9 mouse cellular contexts compared by ENCODE assay signal in the genomic region with DNA sequence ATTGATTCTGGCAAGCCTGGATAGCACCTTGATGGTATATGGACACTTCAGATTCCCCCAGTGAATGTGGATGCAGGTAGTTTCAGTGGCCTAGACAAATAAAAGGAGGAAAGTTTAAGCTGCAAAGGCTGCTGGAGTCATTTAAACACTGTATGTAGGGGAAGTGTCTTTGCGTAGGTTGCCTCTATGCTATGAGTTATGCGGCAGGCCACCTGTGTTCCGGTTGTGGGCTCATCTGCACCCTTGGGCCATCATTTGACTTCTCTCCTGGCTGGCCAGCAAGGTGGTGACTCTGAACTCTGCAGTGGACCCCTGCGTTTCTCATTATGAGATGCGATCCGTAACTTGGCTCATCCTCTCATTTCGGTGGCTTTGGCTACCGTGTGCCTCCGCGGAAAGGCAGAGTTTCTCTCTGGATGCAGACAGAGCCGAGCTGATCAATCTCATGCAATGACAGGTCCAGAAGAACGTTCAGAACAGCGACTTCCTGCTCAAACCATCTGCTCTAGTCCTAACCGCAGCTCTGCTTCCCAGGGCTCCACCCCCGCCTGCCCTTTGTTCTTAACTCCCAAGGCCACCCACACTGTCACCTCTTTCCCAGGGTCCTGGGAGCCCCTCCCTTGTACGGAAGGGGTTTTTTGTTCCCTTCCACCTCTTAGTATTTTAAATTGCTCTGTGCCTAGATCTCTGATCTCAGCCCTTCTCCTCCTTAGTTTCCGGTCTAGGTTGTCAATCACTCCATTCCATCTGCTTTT. TPM values are rescaled to one million over a fixed set of nuclear protein-coding genes. Genes with fewer than 3 reads are reported as not detected.
A peak's percentile ranks its signal among the peaks of the same experiment; 100 is the strongest.
DNase-seq lines count a peak whose midpoint lies in the region; ATAC-seq and TF ChIP-seq lines count a peak whose summit lies in the region.
"Had no signal": no experiment of that assay in that cellular context is flagged by ENCODE, and none has a peak within 500 bp of the region (broad histone marks: within the 10 kb centered on the region; RNA-seq: fewer than 3 reads in every experiment).

No protein-coding gene starts in this region.

- peak; percentile 79 for ATAC-seq in CD4-positive, CD25-positive, alpha-beta regulatory T cell, adult 4 months
- peak; percentile 66 to 74 for ATAC-seq in hematopoietic stem cell, adult 5-6 weeks (replicated peaks in 1 of 2; ENCODE audit: insufficient read depth in 1 of 2, low FRiP score in 2 of 2, low TSS enrichment in 1 of 2, low read depth in 1 of 2, poor library complexity in 2 of 2, severe bottlenecking in 2 of 2)
- ATAC-seq in megakaryocyte progenitor cell, adult 5-6 weeks (replicated peaks; ENCODE audit: poor library complexity), result peak; percentile 67

- H3K27ac ChIP-seq in layer of hippocampus, adult 2 months, result peak overlapping the region; percentile 96

- H3K4me3 ChIP-seq in layer of hippocampus, adult 2 months, result peak overlapping the region; percentile 50
- H3K4me3 ChIP-seq: erythroblast, embryonic 14.5 days had no signal

- no peak for TF ChIP-seq CTCF in layer of hippocampus, adult 2 months (conservative IDR thresholded peaks at IDR 0.05)

- DNase-seq in T-cell, adult 2 months (ENCODE audit: low spot score), result peak; percentile 49
- peak; percentile 57 for DNase-seq in embryo, embryonic 9.5 days (ENCODE audit: extremely low spot score)
- peak; percentile 44 to 57 for DNase-seq in layer of hippocampus, adult 2 months (ENCODE audit: low spot score in 2 of 2)
- peak; percentile 58 for DNase-seq in testis, postnatal 10 days (ENCODE audit: low spot score)
- DNase-seq in urinary bladder, postnatal 25 days (ENCODE audit: low spot score), result no peak

RNA-seq across cellular contexts. Expression of a gene that starts 20.3 kb away (rescaled TPM):
- 1 to 10 TPM; 1.2 to 1.5 TPM for polyA plus RNA-seq in CD4-positive, CD25-positive, alpha-beta regulatory T cell, adult 4 months (2017; shearing (Covaris generic))
- total RNA-seq in hematopoietic stem cell, adult 5-6 weeks (2017), result 5.4 and 6.4 TPM in 2 replicates
- total RNA-seq in layer of hippocampus, adult 2 months (2021), result 10 to 100 TPM; 42.7 to 45.3 TPM
- total RNA-seq in megakaryocyte progenitor cell, adult 5-6 weeks (2015), result 3.4 and 4.2 TPM in 2 replicates
- 1.3 and 1.8 TPM in 2 replicates for total RNA-seq in megakaryocyte progenitor cell, adult 5-6 weeks (2017)
- polyA plus RNA-seq: erythroblast, embryonic 14.5 days had no signal
